Mouse (Mus musculus): ENCODE results near the gene Med24.

Gene Med24

GRCm38 (mm10) chr11:98729119-98729588 is at the start of gene Med24:
Gene Med24, minus strand, starts transcription at chr11:98729435.
- peak; percentile 88 to 91 for DNase-seq (ENCODE audit: low spot score in 2 of 2)

GRCm38 (mm10) chr11:98777888-98778287 is 48.7 kb upstream of the Med24 start:
- no peak for DNase-seq (ENCODE audit: low spot score in 2 of 2)

- no peak for DNase-seq (ENCODE audit: low spot score in 2 of 2)
Observed at GRCm38 (mm10) chr11:98776843-98777590, 47.8 kb upstream of the Med24 start.

DNA sequence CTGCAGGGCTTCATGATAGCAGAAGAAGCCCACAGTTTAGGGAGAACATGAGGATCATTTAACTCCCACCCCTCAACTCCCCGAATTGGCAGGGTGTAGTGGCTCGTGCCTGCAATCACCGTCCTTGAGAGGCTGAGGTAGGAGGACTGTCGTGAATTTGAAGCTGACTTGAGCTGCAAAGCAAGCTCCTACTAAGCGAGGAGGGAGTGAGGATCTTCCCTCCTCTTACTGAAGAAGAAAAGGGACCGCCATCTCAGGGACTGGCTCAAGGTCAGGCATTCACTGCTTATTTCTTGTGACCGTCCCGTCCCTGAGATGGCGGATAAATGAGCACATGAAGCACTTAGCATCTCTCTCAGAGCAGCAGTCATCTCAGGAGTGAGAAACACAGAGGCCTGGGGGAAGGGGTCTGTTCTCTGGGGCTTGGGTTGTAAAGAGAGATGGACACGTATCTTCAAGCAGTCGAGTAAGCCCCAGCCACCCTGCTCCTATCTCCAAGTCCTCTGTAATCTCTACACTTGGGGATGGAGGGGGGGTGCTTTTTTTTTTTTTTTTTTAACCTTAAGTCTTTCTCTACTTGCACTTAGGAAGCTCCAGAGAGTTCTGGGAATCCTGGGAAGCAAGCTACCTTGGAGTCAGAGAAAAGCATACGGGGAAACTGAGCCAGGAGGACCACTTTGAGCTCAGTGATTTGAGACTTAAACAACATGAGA is 47.0 kb upstream of the Med24 start:
- DNase-seq (ENCODE audit: low spot score in 2 of 2), result no peak

GRCm38 (mm10) chr11:98775348-98776051 is 46.3 kb upstream of the Med24 start:
- peak; percentile 85 to 88 for DNase-seq (ENCODE audit: low spot score in 2 of 2)

DNA sequence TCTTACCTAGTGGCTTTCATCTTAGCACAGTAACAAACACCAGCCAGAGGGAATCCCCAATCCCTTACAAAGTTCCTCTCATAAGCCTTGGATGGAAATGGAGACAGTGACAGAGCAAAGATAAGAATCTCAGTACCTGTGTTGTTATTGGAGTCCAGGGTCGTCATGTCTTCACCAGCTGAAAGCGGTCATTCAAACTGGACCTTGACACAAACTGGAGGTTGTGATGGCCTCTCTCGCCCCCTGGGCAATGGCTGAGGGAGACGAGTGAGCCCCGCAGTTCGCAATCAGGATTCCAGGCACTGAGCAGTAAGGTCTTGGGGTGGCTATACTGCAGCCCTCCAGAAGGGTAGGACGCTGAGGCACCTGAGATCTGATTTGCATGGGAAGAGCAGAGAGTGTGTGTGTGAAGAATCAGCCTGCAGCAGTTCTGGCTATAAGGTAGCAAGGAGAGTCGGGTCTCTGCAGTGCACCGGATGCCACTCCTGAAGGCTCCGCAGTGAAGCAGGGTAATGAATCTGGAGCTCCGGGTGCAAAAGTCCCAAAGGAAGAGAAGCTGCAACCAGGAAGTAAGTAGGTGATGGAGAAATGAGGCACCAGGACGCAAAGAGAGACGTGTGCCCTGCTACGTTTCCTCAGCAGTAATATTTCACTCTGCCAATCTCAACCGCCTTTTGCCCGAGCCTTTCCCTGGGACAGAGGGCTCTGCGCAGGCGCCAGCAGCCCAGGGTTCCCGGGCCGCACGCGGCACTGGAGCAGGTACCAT is 45.5 kb upstream of the Med24 start, which contains the start of gene Nr1d1:
Gene Nr1d1 (minus strand): TSS at position 752 of the 766 bp plus-strand sequence.
- no peak for DNase-seq (ENCODE audit: low spot score in 2 of 2)

- peak; percentile 99 for DNase-seq (ENCODE audit: low spot score in 2 of 2)
Observed at GRCm38 (mm10) chr11:98773635-98774295, 44.5 kb upstream of the Med24 start.

GRCm38 (mm10) chr11:98772667-98773171 is 43.5 kb upstream of the Med24 start:
- no peak for DNase-seq (ENCODE audit: low spot score in 2 of 2)

GRCm38 (mm10) chr11:98771844-98772525 is 42.8 kb upstream of the Med24 start:
- no peak for DNase-seq (ENCODE audit: low spot score in 2 of 2)

DNA sequence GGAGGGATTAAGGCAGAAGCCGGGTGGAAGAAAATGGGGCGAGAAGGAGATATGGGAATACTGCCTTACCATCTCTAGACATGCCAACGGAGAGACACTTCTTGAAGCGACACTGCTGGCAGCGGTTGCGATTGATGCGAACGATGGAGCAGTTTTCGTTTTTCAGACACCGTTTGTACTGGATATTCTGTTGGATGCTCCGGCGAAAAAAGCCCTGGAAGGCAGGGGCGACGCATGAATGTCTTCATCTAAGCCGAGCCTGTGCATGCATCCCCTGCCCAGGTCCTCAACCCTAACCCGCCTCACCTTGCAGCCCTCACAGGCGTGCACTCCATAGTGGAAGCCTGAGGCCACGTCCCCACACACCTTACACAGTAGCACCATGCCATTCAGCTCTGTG is 41.9 kb upstream of the Med24 start:
- DNase-seq (ENCODE audit: low spot score in 2 of 2), result no peak

GRCm38 (mm10) chr11:98770096-98770975 is 41.1 kb upstream of the Med24 start:
- DNase-seq (ENCODE audit: low spot score in 2 of 2), result peak; percentile 74 to 75

GRCm38 (mm10) chr11:98769007-98769954 is 40.0 kb upstream of the Med24 start:
- no peak for DNase-seq (ENCODE audit: low spot score in 2 of 2)

DNA sequence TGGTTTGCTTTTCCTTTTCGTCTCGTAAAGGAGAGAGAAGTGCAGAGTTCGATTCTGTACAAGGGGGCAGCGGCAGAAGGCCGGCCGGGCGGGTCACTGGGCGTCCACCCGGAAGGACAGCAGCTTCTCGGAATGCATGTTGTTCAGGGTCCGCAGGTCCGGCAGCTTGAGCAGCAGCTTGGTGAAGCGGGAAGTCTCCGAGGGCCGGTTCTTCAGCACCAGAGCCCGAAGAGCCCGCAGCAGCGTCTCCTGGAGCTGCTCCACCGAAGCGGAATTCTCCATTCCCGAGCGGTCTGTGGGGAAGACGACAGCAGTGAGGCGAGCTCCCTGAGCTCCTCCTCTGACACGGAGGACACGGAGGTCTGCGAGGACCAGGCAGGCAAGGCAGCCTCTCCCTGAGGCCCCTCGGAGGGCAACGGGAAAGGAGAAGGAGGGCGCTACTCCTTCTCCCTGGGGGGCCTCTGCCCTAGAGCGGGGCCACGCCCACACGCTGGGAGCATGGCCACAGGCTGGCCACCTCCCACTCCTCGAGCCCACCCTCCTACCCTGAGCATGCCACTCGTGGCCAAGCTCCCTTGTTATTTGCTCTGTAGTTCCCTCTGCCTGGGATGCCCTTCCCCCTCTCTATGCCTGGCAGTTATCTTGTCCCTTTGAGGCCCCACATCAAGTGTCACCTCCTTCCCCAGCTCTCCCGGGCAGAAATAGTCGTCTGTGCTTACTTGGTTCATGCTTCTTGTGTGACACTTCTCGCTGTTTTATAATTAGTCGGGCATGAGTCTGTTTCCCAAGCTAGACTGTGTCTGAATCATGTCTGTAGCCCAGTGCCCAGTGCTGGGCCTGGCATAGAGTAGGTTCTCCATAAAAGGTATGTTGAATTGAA is 39.1 kb upstream of the Med24 start:
- DNase-seq (ENCODE audit: low spot score in 2 of 2), result no peak

GRCm38 (mm10) chr11:98767713-98768112 is 38.5 kb upstream of the Med24 start:
- DNase-seq (ENCODE audit: low spot score in 2 of 2), result no peak

- no peak for DNase-seq (ENCODE audit: low spot score in 2 of 2)
Observed at GRCm38 (mm10) chr11:98767276-98767675, 38.0 kb upstream of the Med24 start.

GRCm38 (mm10) chr11:98766816-98767215 is 37.6 kb upstream of the Med24 start:
- DNase-seq (ENCODE audit: low spot score in 2 of 2), result no peak

DNA sequence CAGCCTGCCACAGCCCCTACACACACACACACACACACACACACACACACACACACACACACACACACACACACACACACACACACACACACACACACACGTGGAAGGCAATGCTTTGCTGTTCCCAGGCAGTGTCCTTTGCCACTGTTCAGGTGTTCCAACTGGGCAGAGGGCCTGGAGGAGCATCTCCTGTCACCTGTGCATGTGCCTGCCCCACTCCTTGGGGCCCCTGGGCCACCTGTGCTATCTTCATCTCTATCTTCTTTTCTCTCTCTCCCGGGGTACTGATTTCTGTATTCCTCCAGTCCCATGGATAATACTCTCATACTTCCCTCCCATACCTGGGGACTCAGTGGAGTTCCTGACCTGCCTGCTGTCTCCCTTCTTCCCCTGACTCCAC is 37.1 kb upstream of the Med24 start:
- no peak for DNase-seq (ENCODE audit: low spot score in 2 of 2)
